Mouse (Mus musculus) CH12.LX (cell line): ENCODE measurements around the gene Osbpl5.

ENCODE experiments used
- CTCF ChIP-seq, 2 experiments: IDR thresholded peaks in 1 of 2; conservative IDR thresholded peaks in 1 of 2; 2 replicates each; pipeline ENCODE4 v1.5.1; 2011 to 2012; ENCODE audit warnings: low read depth in 2 of 2, low read length in 2 of 2, improper control_type of control experiment in 1 of 2, inconsistent platforms in 1 of 2, mild to moderate bottlenecking in 1 of 2, moderate library complexity in 1 of 2
- EP300 ChIP-seq: IDR thresholded peaks from 2 replicates; pipeline ENCODE4 v1.6.1; 2011; ENCODE audit warnings: low read length, improper control_type of control experiment
- HCFC1 ChIP-seq: IDR thresholded peaks from 2 replicates; pipeline ENCODE4 v1.6.1; 2012; ENCODE audit warnings: low read depth, mild to moderate bottlenecking, inconsistent platforms, low read length, improper control_type of control experiment
- MAX ChIP-seq: IDR thresholded peaks from 2 replicates; pipeline ENCODE4 v1.6.1; 2011; ENCODE audit warnings: low read length, improper control_type of control experiment
- NELFE ChIP-seq: IDR thresholded peaks from 2 replicates; pipeline ENCODE4 v1.6.1; 2011; ENCODE audit warnings: low read depth, low read length, improper control_type of control experiment
- POLR2A ChIP-seq: IDR thresholded peaks from 2 replicates; pipeline ENCODE4 v1.6.1; 2011; ENCODE audit warnings: low read depth, mild to moderate bottlenecking, improper control_type of control experiment, low read length
- RAD21 ChIP-seq: IDR thresholded peaks from 2 replicates; pipeline ENCODE4 v1.6.1; 2011; ENCODE audit warnings: low read depth, mild to moderate bottlenecking, low read length, improper control_type of control experiment, moderate library complexity
- SMC3 ChIP-seq: IDR thresholded peaks from 2 replicates; pipeline ENCODE4 v1.6.1; 2011; ENCODE audit warnings: low read depth, low read length, improper control_type of control experiment
- USF1 ChIP-seq: IDR thresholded peaks from 2 replicates; pipeline ENCODE4 v1.6.1; 2014; ENCODE audit warnings: low read depth, mild to moderate bottlenecking, inconsistent platforms, low read length, improper control_type of control experiment

DNA sequence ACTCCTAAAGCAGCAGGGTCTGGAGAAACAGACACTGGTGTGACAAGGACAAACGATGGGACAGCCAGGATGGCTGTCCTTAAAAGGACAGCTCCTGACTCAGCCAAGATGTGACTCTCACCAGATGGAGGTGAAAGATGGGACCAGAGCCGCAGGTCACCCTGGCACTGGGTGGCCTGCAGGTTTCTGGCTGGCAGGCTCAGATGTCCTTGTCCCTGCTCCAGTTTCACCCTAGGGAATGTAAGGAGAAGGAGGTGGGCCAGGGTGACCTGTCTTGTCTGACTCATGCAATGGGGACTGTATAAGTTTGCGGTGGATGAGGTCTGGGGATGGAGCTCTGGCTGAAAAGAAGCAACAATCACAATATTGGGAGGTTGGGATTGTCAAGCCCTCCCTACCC is 4.2 kb downstream of the Osbpl5 start:
- TF ChIP-seq EP300 (no peak), SMC3 (no peak), CTCF (conservative IDR thresholded peaks at IDR 0.05 in 1 of 2, IDR thresholded peaks at IDR 0.05 in 1 of 2; ENCODE audit: low read depth in 2 of 2, low read length in 2 of 2) (no peak), USF1 (no peak), MAX (no peak), RAD21 (no peak), POLR2A (no peak), HCFC1 (no peak), NELFE (no peak)
